Mouse (Mus musculus): ENCODE measurements around the gene Mettl21a. TPM values are rescaled to one million over a fixed set of nuclear protein-coding genes. Genes with fewer than 3 reads are reported as not detected.

Mettl21a gene
- total and polyA plus RNA-seq, 3 experiments = 18.4 to 38.8 (median 25.7) TPM

DNA sequence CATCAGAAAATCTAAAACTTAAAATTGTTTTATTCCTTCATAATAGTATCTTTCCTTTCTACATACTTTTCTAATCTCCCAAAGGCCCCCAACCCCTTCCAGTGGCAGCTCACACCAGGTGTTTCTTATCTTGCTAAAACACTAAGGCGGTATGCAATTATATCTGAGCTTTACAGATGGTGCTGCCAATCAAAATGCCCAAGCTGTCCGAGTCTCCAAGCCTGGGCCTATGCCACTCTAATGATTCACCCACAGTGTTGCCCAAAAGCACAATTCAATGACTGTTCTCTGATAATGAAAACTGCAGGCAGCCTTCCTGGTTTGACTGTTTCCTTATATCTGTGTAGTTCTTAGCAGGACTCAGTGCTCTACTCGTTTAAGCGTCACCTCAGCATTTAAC, 7.9 kb downstream of the Mettl21a start:
- H3K9me3 ChIP-seq (replicated peaks; ENCODE audit: low read length) = peaks cover 17% of the 10 kb centered on the region
- H3K4me2 ChIP-seq (ENCODE audit: insufficient read depth, low read depth, poor library complexity, severe bottlenecking) = no peak overlapping the region
- dilution Hi-C loops (cut with MboI; ENCODE audit: extremely low pct_ligation_motif_present, extremely low pct_unique_long_range_greater_than_20kb, low sequenced_read_pairs) (no loop called here), in situ Hi-C loops (cut with MboI; ENCODE audit: low pct_ligation_motif_present, low pct_unique_long_range_greater_than_20kb, low sequenced_read_pairs) (no loop called here)
- peaks cover 53 to 81% of the 10 kb centered on the region in 2 experiments for H3K36me3 ChIP-seq (replicated peaks in 1 of 2; ENCODE audit: control insufficient read depth in 1 of 2, insufficient read depth in 1 of 2, low read length in 1 of 2)
- no peak for DNase-seq (ENCODE audit: extremely low read depth)
- no peak overlapping the region for H3K9ac ChIP-seq (ENCODE audit: insufficient read depth, low read depth)
- H3K4me1 ChIP-seq (ENCODE audit: control insufficient read depth in 1 of 2, insufficient read depth in 2 of 2) = peaks cover 19 to 39% of the 10 kb centered on the region in 2 experiments
- H3K4me3 ChIP-seq (replicated peaks in 1 of 3; ENCODE audit: low read depth in 2 of 3, low read length in 2 of 3, poor library complexity in 1 of 3) = no peak overlapping the region
- TF ChIP-seq POLR2A (IDR thresholded peaks at IDR 0.05; ENCODE audit: low read depth, low read length) = no peak
- no peak for TF ChIP-seq CTCF (conservative IDR thresholded peaks at IDR 0.05 in 1 of 2, IDR thresholded peaks at IDR 0.05 in 1 of 2; ENCODE audit: low read depth in 2 of 2, low read length in 2 of 2)
- TF ChIP-seq MAFK (IDR thresholded peaks at IDR 0.05; ENCODE audit: insufficient replicate concordance, low read length) = no peak
- TF ChIP-seq USF2 (conservative IDR thresholded peaks at IDR 0.05; ENCODE audit: low read depth, low read length) = no peak
- no peak for TF ChIP-seq MAZ (IDR thresholded peaks at IDR 0.05; ENCODE audit: low read depth, low read length)
- no peak for TF ChIP-seq KAT2A (IDR thresholded peaks at IDR 0.05; ENCODE audit: insufficient replicate concordance, low read length)
- TF ChIP-seq NELFE (IDR thresholded peaks at IDR 0.05; ENCODE audit: low read depth, low read length) = no peak
- peaks cover 3% of the 10 kb centered on the region for H3K79me2 ChIP-seq (replicated peaks; ENCODE audit: control insufficient read depth, extremely low read depth, insufficient read depth, poor library complexity, severe bottlenecking)
- no peak overlapping the region for H3K27ac ChIP-seq (ENCODE audit: insufficient read depth, low read depth)
- no peaks in the 10 kb centered on the region for H3K27me3 ChIP-seq (replicated peaks)

GRCm38 (mm10) chr1:64603381-64603780, 13.7 kb downstream of the Mettl21a start:
- H3K4me3 ChIP-seq (replicated peaks in 1 of 3; ENCODE audit: low read depth in 2 of 3, low read length in 2 of 3, poor library complexity in 1 of 3) = no peak overlapping the region
- H3K4me2 ChIP-seq (ENCODE audit: insufficient read depth, low read depth, poor library complexity, severe bottlenecking) = no peak overlapping the region
- no peak for DNase-seq (ENCODE audit: extremely low read depth)
- H3K27me3 ChIP-seq (replicated peaks) = no peaks in the 10 kb centered on the region
- H3K36me3 ChIP-seq (replicated peaks in 1 of 2; ENCODE audit: control insufficient read depth in 1 of 2, insufficient read depth in 1 of 2, low read length in 1 of 2) = peaks cover 43 to 84% of the 10 kb centered on the region in 2 experiments
- H3K27ac ChIP-seq (ENCODE audit: insufficient read depth, low read depth) = no peak overlapping the region
- H3K4me1 ChIP-seq (ENCODE audit: control insufficient read depth in 1 of 2, insufficient read depth in 2 of 2) = peaks cover 0 to 10% of the 10 kb centered on the region in 2 experiments; a peak in 1 of 4 replicates
- in situ Hi-C loops (cut with MboI; ENCODE audit: low pct_ligation_motif_present, low pct_unique_long_range_greater_than_20kb, low sequenced_read_pairs) (no loop called here), dilution Hi-C loops (cut with MboI; ENCODE audit: extremely low pct_ligation_motif_present, extremely low pct_unique_long_range_greater_than_20kb, low sequenced_read_pairs) (no loop called here)
- peaks cover 17% of the 10 kb centered on the region for H3K9me3 ChIP-seq (replicated peaks; ENCODE audit: low read length)
- TF ChIP-seq POLR2A (IDR thresholded peaks at IDR 0.05; ENCODE audit: low read depth, low read length) (no peak), IRF4 (IDR thresholded peaks at IDR 0.05; ENCODE audit: low read depth, low read length) (no peak), USF2 (conservative IDR thresholded peaks at IDR 0.05; ENCODE audit: low read depth, low read length) (no peak), NELFE (IDR thresholded peaks at IDR 0.05; ENCODE audit: low read depth, low read length) (no peak), BHLHE40 (IDR thresholded peaks at IDR 0.05; ENCODE audit: low read depth, low read length) (no peak), MAFK (IDR thresholded peaks at IDR 0.05; ENCODE audit: insufficient replicate concordance, low read length) (no peak), HCFC1 (IDR thresholded peaks at IDR 0.05; ENCODE audit: low read depth, low read length) (no peak), SMC3 (IDR thresholded peaks at IDR 0.05; ENCODE audit: low read depth, low read length) (no peak), KAT2A (IDR thresholded peaks at IDR 0.05; ENCODE audit: insufficient replicate concordance, low read length) (no peak), MYC (IDR thresholded peaks at IDR 0.05; ENCODE audit: low read depth, low read length) (no peak), ZMIZ1 (IDR thresholded peaks at IDR 0.05; ENCODE audit: low read depth, low read length) (no peak), TBP (conservative IDR thresholded peaks at IDR 0.05; ENCODE audit: low read depth, low read length) (no peak), E2F4 (IDR thresholded peaks at IDR 0.05; ENCODE audit: insufficient replicate concordance, low read depth, low read length) (no peak)
- peaks cover 3% of the 10 kb centered on the region; the same call in 1 of the 2 replicates for H3K79me2 ChIP-seq (replicated peaks; ENCODE audit: control insufficient read depth, extremely low read depth, insufficient read depth, poor library complexity, severe bottlenecking)
- no peak overlapping the region for H3K9ac ChIP-seq (ENCODE audit: insufficient read depth, low read depth)

All from CH12.LX (cell line).